Mouse (Mus musculus) neural tube, embryonic 12.5 days (tissue): ENCODE data around the gene Mitf. TPM values are rescaled to one million over a fixed set of nuclear protein-coding genes. Genes with fewer than 3 reads are reported as not detected.

ENCODE experiments used
- ATAC-seq: fragments of 200-750 bp; cut with Nextera tagmentation; 2 replicates; pipeline ENCODE4 v1.8.0; 2017; ENCODE audit warnings: low read depth, mild to moderate bottlenecking, moderate TSS enrichment, moderate library complexity; ENCODE audit not compliant: low FRiP score
- H3K27ac ChIP-seq: fragments of 300-500 bp; sonication (generic); 2 replicates; pipeline ENCODE4 v1.5.1; 2016
- H3K27me3 ChIP-seq: fragments of 300-500 bp; sonication (generic); replicated peaks from 2 replicates; pipeline ENCODE4 v1.6.1; 2016; ENCODE audit warnings: mild to moderate bottlenecking
- H3K36me3 ChIP-seq: fragments of 300-500 bp; sonication (generic); 2 replicates; pipeline ENCODE4 v1.6.1; 2016; ENCODE audit warnings: mild to moderate bottlenecking
- H3K4me1 ChIP-seq: fragments of 300-500 bp; sonication (generic); 2 replicates; pipeline ENCODE4 v1.6.1; 2016
- H3K4me2 ChIP-seq: fragments of 300-500 bp; sonication (generic); replicated peaks from 2 replicates; pipeline ENCODE4 v1.6.1; 2016; ENCODE audit warnings: mild to moderate bottlenecking
- H3K4me3 ChIP-seq: fragments of 300-500 bp; sonication (generic); 2 replicates; pipeline ENCODE4 v1.5.1; 2016
- H3K9ac ChIP-seq: fragments of 300-500 bp; sonication (generic); 2 replicates; pipeline ENCODE4 v1.6.1; 2016; ENCODE audit warnings: mild to moderate bottlenecking
- H3K9me3 ChIP-seq: fragments of 300-500 bp; sonication (generic); 2 replicates; pipeline ENCODE4 v1.6.1; 2016; ENCODE audit warnings: mild to moderate bottlenecking
- WGBS: fragments of 180-500 bp; shearing (Covaris S2); methylation state at CpG from one replicate; pipeline ENCODE4 v1.1.7; 2016; 5-methylcytosine and 5-hydroxymethylcytosine counted together
- polyA plus RNA-seq: library from polyadenylated mRNA; unstranded; fragments of >200 nt; fragmentation: Nextera tagmentation; extraction: Ambion mirVana; gene quantifications from 2 replicates; pipeline ENCODE4 v1.2.1, GENCODE M21; 2016

Gene Mitf
- polyA plus RNA-seq, 1 experiment from 2014 or later: 0.87 TPM

- Histone ChIP-seq H3K9ac (no peak overlapping the region), H3K27me3 (no peaks in the 10 kb centered on the region), H3K4me3 (no peak overlapping the region), H3K4me2 (no peak overlapping the region), H3K4me1 (no peaks in the 10 kb centered on the region), H3K27ac (no peak overlapping the region), H3K36me3 (no peaks in the 10 kb centered on the region), H3K9me3 (no peaks in the 10 kb centered on the region)
- ATAC-seq: no peak
- WGBS: 92% methylated on average over 7 of the region's 7 CpGs
Observed at GRCm38 (mm10) chr6:97866575-97866974, 59.7 kb downstream of the Mitf start.

- H3K36me3 ChIP-seq: no peaks in the 10 kb centered on the region
- H3K4me3 ChIP-seq: no peak overlapping the region
- H3K4me1 ChIP-seq: no peaks in the 10 kb centered on the region
- 83% methylated on average over 1 of the region's 1 CpGs for WGBS
- H3K27ac ChIP-seq: no peak overlapping the region
- H3K4me2 ChIP-seq: no peak overlapping the region
- H3K27me3 ChIP-seq: no peaks in the 10 kb centered on the region
- no peaks in the 10 kb centered on the region for H3K9me3 ChIP-seq
- no peak overlapping the region for H3K9ac ChIP-seq
- ATAC-seq: no peak
Observed at GRCm38 (mm10) chr6:97868005-97868404, 61.2 kb downstream of the Mitf start.

GRCm38 (mm10) chr6:97869953-97870352 is 63.1 kb downstream of the Mitf start:
- no peaks in the 10 kb centered on the region for H3K4me1 ChIP-seq
- WGBS: 86% methylated on average over 4 of the region's 4 CpGs

GRCm38 (mm10) chr6:97871296-97872030 is 64.6 kb downstream of the Mitf start:
- no peak for ATAC-seq
- H3K4me1 ChIP-seq: no peaks in the 10 kb centered on the region
- no peak overlapping the region for H3K4me3 ChIP-seq
- 90% methylated on average over 4 of the region's 4 CpGs for WGBS
- no peaks in the 10 kb centered on the region for H3K27me3 ChIP-seq
- H3K9me3 ChIP-seq: no peaks in the 10 kb centered on the region
- no peak overlapping the region for H3K4me2 ChIP-seq
- H3K36me3 ChIP-seq: no peaks in the 10 kb centered on the region
- no peak overlapping the region for H3K9ac ChIP-seq
- H3K27ac ChIP-seq: no peak overlapping the region

More at GRCm38 (mm10) chr6:97869953-97870352, 63.1 kb downstream of the Mitf start:
- no peaks in the 10 kb centered on the region for H3K9me3 ChIP-seq
- ATAC-seq: no peak
- no peak overlapping the region for H3K4me3 ChIP-seq
- H3K9ac ChIP-seq: no peak overlapping the region
- no peak overlapping the region for H3K27ac ChIP-seq
- H3K36me3 ChIP-seq: no peaks in the 10 kb centered on the region
- no peaks in the 10 kb centered on the region for H3K27me3 ChIP-seq
- no peak overlapping the region for H3K4me2 ChIP-seq

GRCm38 (mm10) chr6:97873102-97873501 is 66.2 kb downstream of the Mitf start:
- no peak for ATAC-seq
- H3K9ac ChIP-seq: no peak overlapping the region
- H3K27me3 ChIP-seq: no peaks in the 10 kb centered on the region
- H3K4me3 ChIP-seq: no peak overlapping the region
- no peak overlapping the region for H3K4me2 ChIP-seq
- no peaks in the 10 kb centered on the region for H3K36me3 ChIP-seq
- H3K4me1 ChIP-seq: peaks cover 6% of the 10 kb centered on the region; the same call in 1 of the 2 replicates
- no peak overlapping the region for H3K27ac ChIP-seq
- 95% methylated on average over 2 of the region's 2 CpGs for WGBS
- H3K9me3 ChIP-seq: no peaks in the 10 kb centered on the region

GRCm38 (mm10) chr6:97876990-97877389 is 70.1 kb downstream of the Mitf start:
- 44% methylated on average over 2 of the region's 2 CpGs for WGBS
- no peaks in the 10 kb centered on the region for H3K9me3 ChIP-seq
- no peak overlapping the region for H3K4me2 ChIP-seq
- no peak overlapping the region for H3K27ac ChIP-seq
- H3K4me3 ChIP-seq: no peak overlapping the region
- peaks cover 6% of the 10 kb centered on the region for H3K4me1 ChIP-seq
- no peaks in the 10 kb centered on the region for H3K36me3 ChIP-seq
- no peak for ATAC-seq
- no peak overlapping the region for H3K9ac ChIP-seq
- no peaks in the 10 kb centered on the region for H3K27me3 ChIP-seq

GRCm38 (mm10) chr6:97877492-97877891 is 70.6 kb downstream of the Mitf start:
- WGBS: 33% methylated on average over 6 of the region's 6 CpGs

GRCm38 (mm10) chr6:97880363-97880762 is 73.5 kb downstream of the Mitf start:
- no peak overlapping the region for H3K4me3 ChIP-seq
- no peaks in the 10 kb centered on the region for H3K36me3 ChIP-seq
- H3K4me2 ChIP-seq: no peak overlapping the region
- H3K9me3 ChIP-seq: no peaks in the 10 kb centered on the region
- 89% methylated on average over 5 of the region's 5 CpGs for WGBS
- H3K27me3 ChIP-seq: no peaks in the 10 kb centered on the region
- H3K9ac ChIP-seq: no peak overlapping the region
- H3K27ac ChIP-seq: no peak overlapping the region
- no peak for ATAC-seq
- H3K4me1 ChIP-seq: peaks cover 6% of the 10 kb centered on the region

More at GRCm38 (mm10) chr6:97877492-97877891, 70.6 kb downstream of the Mitf start:
- Histone ChIP-seq H3K27me3 (no peaks in the 10 kb centered on the region), H3K9me3 (no peaks in the 10 kb centered on the region), H3K4me3 (no peak overlapping the region), H3K27ac (no peak overlapping the region), H3K9ac (no peak overlapping the region), H3K4me2 (no peak overlapping the region), H3K4me1 (peaks cover 6% of the 10 kb centered on the region), H3K36me3 (no peaks in the 10 kb centered on the region)
- no peak for ATAC-seq

GRCm38 (mm10) chr6:97881935-97882334 is 75.1 kb downstream of the Mitf start:
- no peak overlapping the region for H3K27ac ChIP-seq
- no peaks in the 10 kb centered on the region for H3K27me3 ChIP-seq
- 41% methylated on average over 3 of the region's 3 CpGs for WGBS
- no peak overlapping the region for H3K4me2 ChIP-seq
- no peaks in the 10 kb centered on the region for H3K9me3 ChIP-seq
- no peaks in the 10 kb centered on the region for H3K36me3 ChIP-seq
- no peak overlapping the region for H3K9ac ChIP-seq
- H3K4me1 ChIP-seq: peaks cover 5% of the 10 kb centered on the region
- no peak for ATAC-seq
- no peak overlapping the region for H3K4me3 ChIP-seq

- no peak for ATAC-seq
Observed at GRCm38 (mm10) chr6:97882931-97883330, 76.1 kb downstream of the Mitf start.

GRCm38 (mm10) chr6:97883496-97883895 is 76.6 kb downstream of the Mitf start:
- Histone ChIP-seq H3K36me3 (no peaks in the 10 kb centered on the region), H3K9me3 (no peaks in the 10 kb centered on the region), H3K4me1 (no peaks in the 10 kb centered on the region; the same call in 1 of the 2 replicates), H3K4me2 (no peak overlapping the region), H3K27me3 (no peaks in the 10 kb centered on the region), H3K9ac (no peak overlapping the region), H3K27ac (no peak overlapping the region), H3K4me3 (no peak overlapping the region)
- 19% methylated on average over 2 of the region's 2 CpGs for WGBS
- peak; percentile 65; the same call in 1 of the 2 replicates for ATAC-seq

More at GRCm38 (mm10) chr6:97882931-97883330, 76.1 kb downstream of the Mitf start:
- Histone ChIP-seq H3K4me1 (no peaks in the 10 kb centered on the region; the same call in 1 of the 2 replicates), H3K4me2 (no peak overlapping the region), H3K36me3 (no peaks in the 10 kb centered on the region), H3K27me3 (no peaks in the 10 kb centered on the region), H3K9ac (no peak overlapping the region), H3K9me3 (no peaks in the 10 kb centered on the region), H3K27ac (no peak overlapping the region), H3K4me3 (no peak overlapping the region)
- WGBS: 62% methylated on average over 8 of the region's 8 CpGs

- Histone ChIP-seq H3K36me3 (no peaks in the 10 kb centered on the region), H3K27ac (no peak overlapping the region), H3K4me1 (no peaks in the 10 kb centered on the region; the same call in 1 of the 2 replicates), H3K9ac (no peak overlapping the region), H3K4me2 (no peak overlapping the region), H3K4me3 (no peak overlapping the region), H3K9me3 (no peaks in the 10 kb centered on the region), H3K27me3 (no peaks in the 10 kb centered on the region)
- no peak for ATAC-seq
- 86% methylated on average over 4 of the region's 4 CpGs for WGBS
Observed at GRCm38 (mm10) chr6:97884971-97885370, 78.1 kb downstream of the Mitf start.

- Histone ChIP-seq H3K27ac (no peak overlapping the region), H3K4me1 (no peaks in the 10 kb centered on the region; the same call in 1 of the 2 replicates), H3K9ac (no peak overlapping the region), H3K4me3 (no peak overlapping the region), H3K36me3 (no peaks in the 10 kb centered on the region), H3K4me2 (no peak overlapping the region), H3K9me3 (no peaks in the 10 kb centered on the region), H3K27me3 (no peaks in the 10 kb centered on the region)
- no peak for ATAC-seq
- 67% methylated on average over 3 of the region's 3 CpGs for WGBS
Observed at GRCm38 (mm10) chr6:97885606-97886005, 78.8 kb downstream of the Mitf start.
